Mouse (Mus musculus) hindbrain, embryonic 14.5 days (tissue): ENCODE results near the gene Zbtb38. TPM values are rescaled to one million over a fixed set of nuclear protein-coding genes. Genes with fewer than 3 reads are reported as not detected.
A peak's percentile ranks its signal among the peaks of the same experiment; 100 is the strongest.

Source experiments
- ATAC-seq: fragments of 200-750 bp; cut with Nextera tagmentation; 2 replicates; pipeline ENCODE4 v1.8.0; 2017; ENCODE audit warnings: moderate number of reproducible peaks, mild to moderate bottlenecking, moderate TSS enrichment, moderate library complexity; ENCODE audit not compliant: low FRiP score
- DNase-seq: peaks from one replicate; pipeline ENCODE4 v3.0.0-alpha.2; 2015; ENCODE audit warnings: low spot score
- H3K27ac ChIP-seq: fragments of 300-500 bp; sonication (generic); 2 replicates; pipeline ENCODE4 v1.5.1; 2014; ENCODE audit warnings: mild to moderate bottlenecking, moderate library complexity
- H3K27me3 ChIP-seq: fragments of 300-500 bp; sonication (generic); 2 replicates; pipeline ENCODE4 v1.6.1; 2014; ENCODE audit warnings: mild to moderate bottlenecking, low read length, mixed read lengths; ENCODE audit not compliant: control insufficient read depth, insufficient read depth
- H3K36me3 ChIP-seq: fragments of 300-500 bp; sonication (generic); replicated peaks from 2 replicates; pipeline ENCODE4 v1.6.1; 2014; ENCODE audit not compliant: control insufficient read depth, insufficient read depth
- H3K4me1 ChIP-seq: fragments of 300-500 bp; sonication (generic); replicated peaks from 2 replicates; pipeline ENCODE4 v1.6.1; 2014; ENCODE audit warnings: antibody characterized with exemption, low read length, mixed read lengths; ENCODE audit not compliant: control insufficient read depth, insufficient read depth
- H3K4me2 ChIP-seq: fragments of 300-500 bp; sonication (generic); replicated peaks from 2 replicates; pipeline ENCODE4 v1.6.1; 2014; ENCODE audit warnings: mild to moderate bottlenecking, moderate library complexity
- H3K4me3 ChIP-seq: fragments of 300-500 bp; sonication (generic); replicated peaks from 2 replicates; pipeline ENCODE4 v1.5.1; 2014; ENCODE audit warnings: mild to moderate bottlenecking, low read length
- H3K9ac ChIP-seq: fragments of 300-500 bp; sonication (generic); 2 replicates; pipeline ENCODE4 v1.6.1; 2014
- H3K9me3 ChIP-seq: fragments of 300-500 bp; sonication (generic); 2 replicates; pipeline ENCODE4 v1.6.1; 2016; ENCODE audit warnings: low read length; ENCODE audit not compliant: control insufficient read depth
- WGBS: fragments of 180-500 bp; shearing (Covaris S2); extraction: QIAGEN DNeasy Blood & Tissue Kit; methylation state at CpG from one replicate; pipeline ENCODE4 v1.1.7; 2014; 5-methylcytosine and 5-hydroxymethylcytosine counted together
- polyA plus RNA-seq: library from polyadenylated mRNA; unstranded; fragments of >200 nt; fragmentation: Nextera tagmentation; extraction: Ambion mirVana; gene quantifications from 2 replicates; pipeline ENCODE4 v1.2.1, GENCODE M21; 2014

The Zbtb38 gene
- polyA plus RNA-seq, 1 experiment from 2014 or later = 52.2 TPM

GRCm38 (mm10) chr9:96671249-96671648 is 81.4 kb downstream of the Zbtb38 start:
- H3K4me2 ChIP-seq = no peak overlapping the region
- H3K9ac ChIP-seq = no peak overlapping the region
- no peaks in the 10 kb centered on the region for H3K9me3 ChIP-seq
- H3K4me3 ChIP-seq = no peak overlapping the region
- no peaks in the 10 kb centered on the region for H3K27me3 ChIP-seq
- ATAC-seq = no peak
- no peaks in the 10 kb centered on the region for H3K36me3 ChIP-seq
- H3K4me1 ChIP-seq = 0 out of 2 replicates have a peak, but pooled peaks cover 5% of the 10 kb centered on the region
- H3K27ac ChIP-seq = no peak overlapping the region
- no peak for DNase-seq
- WGBS = 94% methylated on average over 12 of the region's 12 CpGs

DNA sequence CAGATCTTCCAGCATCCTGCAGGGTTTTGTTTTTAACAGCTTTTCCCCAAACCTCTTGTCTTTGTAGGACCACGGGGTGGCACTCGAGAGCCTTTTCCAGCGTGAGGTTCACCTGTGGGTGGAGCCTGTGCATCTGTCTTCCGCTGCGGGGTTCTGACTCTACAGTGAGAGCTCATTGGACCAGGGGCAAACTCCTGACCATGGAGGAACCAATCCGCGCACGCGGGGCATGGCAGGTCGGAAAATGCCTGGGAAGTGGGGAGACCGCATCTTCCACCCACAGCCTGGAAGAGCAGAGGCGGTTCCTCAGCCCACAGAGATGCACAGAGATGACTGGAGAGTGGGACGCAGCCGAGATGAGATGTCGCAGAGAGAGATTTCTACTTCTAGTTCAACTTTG is 82.8 kb downstream of the Zbtb38 start:
- peak overlapping the region; percentile 86 for H3K27ac ChIP-seq
- H3K9me3 ChIP-seq = no peaks in the 10 kb centered on the region
- H3K9ac ChIP-seq = peak overlapping the region; percentile 48
- DNase-seq (peak; percentile 97), ATAC-seq (peak; percentile 100)
- peak overlapping the region; percentile 29 for H3K4me3 ChIP-seq
- WGBS = 3% methylated on average over 15 of the region's 15 CpGs
- peak overlapping the region; percentile 59 for H3K4me2 ChIP-seq
- no peaks in the 10 kb centered on the region for H3K36me3 ChIP-seq
- H3K4me1 ChIP-seq = 0 out of 2 replicates have a peak, but pooled peaks cover 5% of the 10 kb centered on the region
- no peaks in the 10 kb centered on the region for H3K27me3 ChIP-seq

- Histone ChIP-seq H3K4me2 (no peak overlapping the region), H3K36me3 (no peaks in the 10 kb centered on the region), H3K9me3 (no peaks in the 10 kb centered on the region), H3K27ac (no peak overlapping the region), H3K4me3 (no peak overlapping the region), H3K27me3 (no peaks in the 10 kb centered on the region), H3K4me1 (0 out of 2 replicates have a peak, but pooled peaks cover 5% of the 10 kb centered on the region), H3K9ac (no peak overlapping the region)
- ATAC-seq (no peak), DNase-seq (peak; percentile 65)
- WGBS = 59% methylated on average over 5 of the region's 5 CpGs
Observed at GRCm38 (mm10) chr9:96668628-96669027, 84.0 kb downstream of the Zbtb38 start.

DNA sequence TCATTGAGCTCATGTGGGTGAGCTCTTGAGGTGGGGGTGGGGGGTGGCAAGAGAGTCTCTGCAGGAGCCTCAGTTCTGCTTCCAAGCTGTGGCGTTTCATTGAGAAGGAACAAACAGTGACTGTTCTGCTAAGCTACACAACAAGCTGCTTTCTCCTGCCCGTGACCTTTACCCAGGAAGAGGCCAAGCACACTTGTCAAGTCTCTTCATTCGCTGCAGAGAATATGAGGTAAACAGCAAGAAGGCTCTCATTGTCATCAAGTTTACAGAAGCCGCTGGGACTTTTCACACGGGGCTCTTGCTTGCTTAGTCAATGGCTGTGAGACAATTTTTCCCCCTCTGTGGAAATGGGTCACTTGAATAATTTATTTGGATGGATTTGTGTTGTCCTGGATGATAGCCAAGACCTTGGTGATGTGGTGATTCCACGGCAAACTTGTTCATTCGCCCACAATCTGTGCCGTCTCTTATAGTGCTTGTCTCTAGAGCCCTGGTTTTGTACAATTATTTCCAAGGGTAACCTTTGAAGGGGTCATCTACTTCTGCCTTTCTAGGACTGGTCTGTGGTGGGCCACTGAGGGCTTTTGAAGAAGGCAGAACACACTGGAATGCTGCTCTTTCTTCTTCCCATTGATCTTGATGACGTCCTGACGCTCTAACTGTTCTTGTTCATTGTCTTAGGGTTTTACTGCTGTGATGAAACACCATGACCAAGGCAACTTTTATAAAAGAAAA is 92.0 kb downstream of the Zbtb38 start:
- no peaks in the 10 kb centered on the region for H3K27me3 ChIP-seq
- 50% methylated on average over 10 of the region's 10 CpGs for WGBS
- H3K4me3 ChIP-seq = no peak overlapping the region
- ATAC-seq (peak; percentile 46; the same call in 1 of the 2 replicates), DNase-seq (no peak)
- H3K4me1 ChIP-seq = no peaks in the 10 kb centered on the region
- no peak overlapping the region for H3K9ac ChIP-seq
- no peak overlapping the region for H3K4me2 ChIP-seq
- H3K27ac ChIP-seq = no peak overlapping the region
- H3K9me3 ChIP-seq = no peaks in the 10 kb centered on the region
- H3K36me3 ChIP-seq = no peaks in the 10 kb centered on the region

DNA sequence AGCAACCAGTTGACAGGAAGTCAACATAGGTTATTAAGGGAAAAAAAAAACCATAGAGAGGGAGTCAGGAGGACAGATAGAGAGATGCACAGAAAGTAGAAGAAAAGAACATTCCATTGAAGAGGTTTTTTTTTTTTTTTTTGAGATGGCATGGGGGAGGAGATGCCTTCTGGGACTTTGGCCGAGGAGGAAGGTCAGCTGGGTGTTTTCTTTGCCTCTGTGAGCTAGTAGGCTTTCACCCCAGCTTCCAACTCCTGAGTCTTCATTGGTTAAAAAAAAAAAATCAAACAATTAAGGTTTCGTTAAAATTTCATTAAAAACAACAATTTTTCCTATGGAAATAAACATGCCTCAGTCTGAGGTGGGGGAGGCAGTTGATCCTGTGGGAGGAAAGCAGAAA is 92.8 kb downstream of the Zbtb38 start:
- H3K36me3 ChIP-seq = no peaks in the 10 kb centered on the region
- H3K27ac ChIP-seq = no peak overlapping the region
- H3K9me3 ChIP-seq = no peaks in the 10 kb centered on the region
- H3K9ac ChIP-seq = no peak overlapping the region
- H3K4me3 ChIP-seq = no peak overlapping the region
- no peak overlapping the region for H3K4me2 ChIP-seq
- DNase-seq (no peak), ATAC-seq (no peak)
- WGBS = 83% methylated on average over 2 of the region's 2 CpGs
- H3K4me1 ChIP-seq = no peaks in the 10 kb centered on the region
- no peaks in the 10 kb centered on the region for H3K27me3 ChIP-seq

- Histone ChIP-seq H3K9ac (no peak overlapping the region), H3K36me3 (no peaks in the 10 kb centered on the region), H3K9me3 (no peaks in the 10 kb centered on the region), H3K27ac (no peak overlapping the region), H3K4me1 (no peaks in the 10 kb centered on the region), H3K4me2 (no peak overlapping the region), H3K27me3 (no peaks in the 10 kb centered on the region), H3K4me3 (no peak overlapping the region)
- DNase-seq (no peak), ATAC-seq (no peak)
- 77% methylated on average over 4 of the region's 4 CpGs for WGBS
Observed at GRCm38 (mm10) chr9:96653538-96653937, 99.1 kb downstream of the Zbtb38 start.

GRCm38 (mm10) chr9:96652763-96653162 is 99.9 kb downstream of the Zbtb38 start:
- WGBS = 61% methylated on average over 6 of the region's 6 CpGs
- DNase-seq (no peak), ATAC-seq (no peak)
- Histone ChIP-seq H3K9me3 (no peaks in the 10 kb centered on the region), H3K4me2 (no peak overlapping the region), H3K36me3 (no peaks in the 10 kb centered on the region), H3K4me1 (no peaks in the 10 kb centered on the region), H3K27ac (no peak overlapping the region), H3K27me3 (no peaks in the 10 kb centered on the region), H3K9ac (no peak overlapping the region), H3K4me3 (no peak overlapping the region)

GRCm38 (mm10) chr9:96650807-96651206 is 101.8 kb downstream of the Zbtb38 start:
- Histone ChIP-seq H3K4me1 (no peaks in the 10 kb centered on the region), H3K36me3 (no peaks in the 10 kb centered on the region), H3K27me3 (no peaks in the 10 kb centered on the region), H3K9me3 (no peaks in the 10 kb centered on the region), H3K27ac (no peak overlapping the region), H3K4me2 (no peak overlapping the region), H3K4me3 (no peak overlapping the region), H3K9ac (no peak overlapping the region)
- ATAC-seq (no peak), DNase-seq (no peak)
- WGBS = 90% methylated on average over 7 of the region's 7 CpGs

DNA sequence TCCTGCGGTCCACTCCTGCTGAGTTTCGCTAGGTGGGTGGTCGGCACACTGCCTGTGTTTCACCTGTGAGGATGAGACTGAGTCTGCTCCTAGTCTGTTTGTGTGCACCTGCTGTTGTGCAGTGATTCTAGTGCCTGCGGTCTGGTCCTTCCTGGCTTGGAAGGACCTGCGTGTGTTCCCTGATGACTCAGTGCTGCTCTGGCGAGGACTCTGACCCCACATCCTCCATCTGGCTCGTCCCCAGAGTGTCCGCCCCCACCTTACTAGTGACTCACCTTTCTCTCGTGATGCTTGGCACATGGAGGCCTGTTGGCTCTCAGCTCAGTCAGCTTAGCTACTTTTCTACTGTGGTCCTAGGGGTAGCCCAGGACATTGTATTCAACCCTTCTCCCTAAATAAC is 102.7 kb downstream of the Zbtb38 start:
- Histone ChIP-seq H3K36me3 (no peaks in the 10 kb centered on the region), H3K9ac (no peak overlapping the region), H3K9me3 (no peaks in the 10 kb centered on the region), H3K27me3 (no peaks in the 10 kb centered on the region), H3K4me1 (no peaks in the 10 kb centered on the region), H3K4me2 (no peak overlapping the region), H3K4me3 (no peak overlapping the region), H3K27ac (no peak overlapping the region)
- 65% methylated on average over 9 of the region's 9 CpGs for WGBS
- ATAC-seq = no peak
- no peak for DNase-seq

DNA sequence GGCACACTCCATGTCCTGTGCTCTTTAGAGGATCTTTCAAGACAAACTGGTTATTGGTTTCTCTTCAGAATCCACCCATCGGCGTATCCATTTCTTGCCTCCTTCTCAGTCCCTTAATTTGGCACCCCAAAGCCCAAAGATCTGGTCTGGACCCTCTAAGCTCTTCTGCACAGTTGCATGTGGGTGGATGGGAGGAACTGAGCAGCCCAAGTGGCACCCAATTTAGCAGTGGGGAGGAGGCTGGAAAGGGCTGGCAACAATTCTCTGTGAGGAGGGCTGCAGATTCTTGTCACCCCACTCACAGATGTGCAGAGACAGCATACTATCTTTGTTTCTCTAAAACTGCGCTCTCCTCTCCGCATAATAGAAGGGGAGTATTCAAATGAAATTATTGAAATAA is 103.3 kb downstream of the Zbtb38 start:
- DNase-seq (no peak), ATAC-seq (no peak)
- Histone ChIP-seq H3K27ac (no peak overlapping the region), H3K27me3 (no peaks in the 10 kb centered on the region), H3K4me1 (no peaks in the 10 kb centered on the region), H3K9me3 (no peaks in the 10 kb centered on the region), H3K4me3 (no peak overlapping the region), H3K36me3 (no peaks in the 10 kb centered on the region), H3K4me2 (no peak overlapping the region), H3K9ac (no peak overlapping the region)
- WGBS = 92% methylated on average over 4 of the region's 4 CpGs
